Mouse (Mus musculus): ENCODE measurements around the gene Babam2.

GRCm38 (mm10) chr5:31698931-31699330 lies 1.4 kb downstream of the Babam2 start:
- no peak for TF ChIP-seq CTCF (IDR thresholded peaks at IDR 0.05; ENCODE audit: extremely low read depth, insufficient read length, insufficient replicate concordance, low read depth, low read length)
- TF ChIP-seq POLR2A (IDR thresholded peaks at IDR 0.05; ENCODE audit: low read depth, low read length): no peak

Data from small intestine, adult 2 months (tissue).